Mouse (Mus musculus): ENCODE results near the gene Dach1.

The Dach1 gene

DNA sequence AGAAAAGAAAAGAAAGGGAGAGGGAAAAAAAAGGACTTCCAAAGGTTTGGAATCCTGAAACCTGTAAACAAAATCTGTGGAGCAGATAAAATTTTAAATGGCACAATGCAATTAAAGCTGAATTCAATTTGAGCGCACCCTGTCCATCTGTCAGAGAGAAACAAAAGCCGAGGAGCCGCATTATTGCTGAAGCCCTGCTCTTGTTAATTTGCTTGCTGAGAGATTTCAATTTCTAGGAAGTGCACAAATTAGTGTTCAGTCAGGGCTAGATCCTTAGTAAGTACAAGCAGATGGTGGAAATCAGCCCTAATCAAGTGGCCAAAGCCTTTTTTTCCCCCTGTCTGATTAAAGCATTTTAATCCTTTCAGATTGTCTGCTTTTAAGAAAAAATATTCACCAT, 60.8 kb downstream of the Dach1 start:
- peak; percentile 56 for DNase-seq (ENCODE audit: low spot score)

DNA sequence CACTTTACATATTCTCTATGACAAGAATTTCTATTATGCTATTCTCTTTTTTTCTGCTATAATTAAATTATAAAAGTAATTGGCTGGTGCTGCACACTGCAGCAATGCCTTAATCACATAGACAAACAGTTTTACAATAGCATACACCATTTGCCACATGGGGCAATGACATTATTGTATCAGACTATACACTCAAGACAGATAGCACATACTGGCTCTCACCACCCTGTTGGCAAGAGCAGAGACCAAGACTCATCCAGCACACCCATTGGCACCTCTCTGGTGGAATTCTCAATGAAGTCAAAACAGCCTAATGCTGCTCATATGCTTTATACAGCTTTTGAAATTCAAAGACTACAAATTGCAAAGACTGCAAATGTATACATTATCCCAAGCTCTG, 63.4 kb downstream of the Dach1 start:
- no peak for DNase-seq (ENCODE audit: low spot score)

DNA sequence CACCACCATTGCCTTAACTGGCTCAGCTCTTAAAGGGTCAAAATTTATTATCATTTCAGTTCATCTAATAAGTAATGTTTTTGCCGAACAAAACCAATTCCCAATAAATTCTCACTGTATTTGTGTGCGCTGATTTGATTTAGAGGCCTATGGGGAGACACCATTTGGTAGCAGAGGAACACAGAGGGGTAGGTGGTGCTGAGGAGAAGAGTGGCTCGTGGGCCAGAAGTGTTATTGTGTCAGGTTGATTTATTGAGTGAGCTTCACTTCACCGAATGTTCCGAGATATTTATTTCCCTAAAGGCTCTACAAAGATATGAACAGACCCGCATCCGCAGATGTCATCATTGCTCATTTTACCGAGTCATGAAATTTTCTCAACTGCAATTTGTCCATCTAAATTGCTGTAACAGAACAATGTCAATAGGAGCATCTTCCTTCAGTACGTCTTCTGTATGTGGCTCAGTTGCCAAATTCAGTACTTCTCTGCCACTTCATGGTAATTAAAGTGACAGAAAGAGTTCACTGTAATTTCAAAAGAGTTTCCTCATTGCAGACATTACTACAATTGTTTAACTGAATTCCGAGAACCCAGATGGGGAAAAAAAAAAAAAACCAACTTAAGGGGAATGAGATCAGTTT, 65.1 kb downstream of the Dach1 start:
- no peak for DNase-seq (ENCODE audit: low spot score)

DNA sequence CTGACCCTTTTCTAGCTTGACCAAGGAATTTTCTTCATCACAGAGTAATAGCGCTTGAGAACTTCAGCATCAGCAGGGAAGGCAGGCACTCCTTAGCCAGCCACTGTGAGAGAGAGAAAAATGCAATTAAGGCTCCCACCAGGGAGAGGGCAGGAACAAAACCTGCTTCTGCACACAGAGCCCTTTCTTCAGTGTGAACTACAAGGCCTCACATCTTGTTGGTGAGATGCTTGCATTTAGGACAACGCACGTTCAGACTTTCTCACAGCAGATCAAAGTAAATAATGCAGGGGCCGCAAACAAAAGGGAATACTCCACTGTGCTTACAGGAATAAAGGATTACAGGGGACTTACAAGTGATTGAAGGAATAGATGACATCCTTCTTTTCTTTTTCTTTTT, 74.3 kb downstream of the Dach1 start:
- peak; percentile 45 for DNase-seq (ENCODE audit: low spot score)

DNA sequence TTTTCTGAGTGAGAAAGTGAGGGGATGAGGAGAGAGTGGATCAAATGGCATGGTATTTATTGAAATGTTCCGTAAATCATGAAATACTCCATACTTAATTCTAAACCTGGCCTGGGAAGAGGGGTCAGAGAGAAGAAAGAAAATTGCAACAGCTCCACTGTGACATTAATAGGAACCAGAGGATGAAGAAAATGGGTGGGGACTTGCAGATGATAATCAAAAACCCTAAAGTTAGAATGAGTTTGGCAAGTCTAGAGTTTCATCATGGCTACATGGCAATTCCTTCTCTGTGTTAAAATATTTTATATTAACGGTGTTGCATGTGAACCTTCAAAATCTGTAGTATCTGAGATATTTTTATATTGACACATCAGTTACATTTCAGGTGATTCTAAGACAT, 80.3 kb downstream of the Dach1 start:
- DNase-seq (ENCODE audit: low spot score): no peak

DNA sequence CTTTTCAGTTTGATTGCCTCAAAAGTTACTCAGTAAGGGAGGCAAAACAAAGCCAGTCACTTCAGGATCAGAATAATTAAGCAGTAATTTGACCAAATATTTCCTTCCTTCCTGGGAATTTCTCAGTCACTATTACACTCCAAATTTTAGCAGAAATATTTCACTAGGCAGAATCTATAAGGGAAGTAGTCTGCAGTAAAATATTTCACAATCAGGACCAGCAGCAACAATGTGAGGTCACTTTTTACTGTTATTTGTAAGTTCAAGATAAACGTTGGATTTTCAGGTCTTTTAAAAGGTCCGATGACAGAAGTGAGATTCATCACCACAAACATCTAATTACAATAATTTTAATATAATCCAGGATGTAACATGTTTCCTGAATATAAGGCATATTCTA, 82.2 kb downstream of the Dach1 start:
- DNase-seq (ENCODE audit: low spot score): no peak

DNA sequence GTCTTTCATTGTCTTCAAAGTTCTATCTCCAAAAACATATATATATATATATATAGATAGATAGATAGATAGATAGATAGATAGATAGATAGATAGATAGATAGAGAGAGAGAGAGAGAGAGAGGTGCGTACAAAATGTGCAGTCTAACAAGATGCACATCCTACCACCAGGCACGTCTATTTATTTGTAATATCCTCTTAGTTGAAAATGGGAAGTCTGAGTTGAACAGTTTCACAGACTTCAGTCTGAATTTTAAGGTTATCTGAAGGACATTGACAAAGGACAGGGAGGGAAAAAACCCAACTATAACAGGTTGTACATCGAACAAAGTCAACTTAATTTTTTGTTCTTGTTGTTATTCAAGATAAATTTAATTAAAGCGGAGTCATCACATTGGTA, 82.8 kb downstream of the Dach1 start:
- no peak for DNase-seq (ENCODE audit: low spot score)

DNA sequence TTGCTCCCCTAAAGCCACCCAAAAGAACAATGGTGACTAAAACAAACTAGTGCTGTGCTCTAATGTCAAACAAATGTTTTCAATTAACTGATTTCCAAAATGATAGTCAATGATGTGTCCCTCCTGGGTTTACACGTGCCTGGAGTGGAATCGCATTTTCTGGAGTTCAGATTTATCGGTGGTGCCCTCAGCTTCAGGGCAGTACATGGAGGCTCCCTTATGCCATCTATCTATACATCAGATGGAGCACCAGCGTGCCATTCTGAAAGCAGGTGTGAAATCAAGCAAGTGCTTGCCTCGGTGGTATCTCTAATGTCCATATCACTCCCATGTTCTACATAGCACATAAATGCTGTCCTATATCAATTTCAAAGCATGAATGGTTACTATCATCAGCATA, 84.4 kb downstream of the Dach1 start:
- DNase-seq (ENCODE audit: low spot score): no peak

DNA sequence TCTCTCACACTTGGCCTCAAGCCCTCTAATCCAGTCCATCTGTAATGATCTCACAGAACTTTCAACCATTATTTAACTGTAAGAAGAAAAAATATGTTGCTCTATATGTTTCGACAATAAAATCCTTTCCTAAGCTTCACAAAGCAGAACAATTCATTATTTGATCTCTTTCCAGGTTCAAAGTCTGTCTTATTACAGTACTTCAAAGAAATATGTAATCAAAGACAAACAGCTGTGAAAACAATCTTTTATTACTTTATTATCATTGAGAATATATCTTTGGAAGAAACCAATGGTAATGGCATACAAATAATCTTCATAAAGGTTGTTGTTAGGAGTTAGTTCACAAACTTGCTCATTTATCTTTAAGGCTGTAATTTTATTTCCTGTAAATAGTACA, 84.8 kb downstream of the Dach1 start:
- no peak for DNase-seq (ENCODE audit: low spot score)

DNA sequence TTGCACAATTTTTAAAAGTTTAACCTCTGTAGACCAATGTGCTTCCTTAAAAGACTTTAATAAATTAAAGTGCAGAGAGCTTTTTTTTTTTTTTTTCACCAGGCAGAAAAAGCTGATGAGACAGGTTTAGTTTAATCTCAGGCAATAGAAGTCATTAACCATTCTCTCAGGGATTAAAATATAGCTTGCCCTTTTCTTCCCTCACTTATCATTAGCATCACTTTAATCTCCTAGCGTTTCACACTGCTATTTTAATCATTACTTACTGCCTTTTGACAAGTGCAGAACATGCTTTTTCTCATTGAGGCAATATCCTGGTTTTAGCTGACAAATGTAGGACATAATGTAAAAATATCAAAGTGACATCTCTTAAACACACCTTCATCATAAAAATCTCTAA, 86.1 kb downstream of the Dach1 start:
- no peak for DNase-seq (ENCODE audit: low spot score)

DNA sequence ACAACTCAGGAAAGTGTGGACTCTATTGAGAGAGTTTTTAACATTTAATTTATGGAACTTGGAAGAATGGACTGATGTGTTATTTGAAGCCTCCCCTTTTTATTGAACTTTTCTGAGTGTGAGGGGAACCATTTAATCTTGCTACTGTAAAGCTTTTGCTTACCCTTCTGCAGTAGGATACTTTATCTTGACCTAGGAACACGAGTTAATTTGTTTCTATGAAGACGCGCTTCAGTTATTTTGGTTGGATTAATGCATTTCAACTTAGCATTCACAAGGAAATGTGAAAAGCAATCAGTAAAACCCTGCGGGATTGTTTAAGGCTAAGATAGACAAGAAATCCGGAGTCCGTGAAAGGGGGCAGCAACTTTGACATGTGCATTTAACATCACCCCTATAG, 89.6 kb downstream of the Dach1 start:
- no peak for DNase-seq (ENCODE audit: low spot score)

DNA sequence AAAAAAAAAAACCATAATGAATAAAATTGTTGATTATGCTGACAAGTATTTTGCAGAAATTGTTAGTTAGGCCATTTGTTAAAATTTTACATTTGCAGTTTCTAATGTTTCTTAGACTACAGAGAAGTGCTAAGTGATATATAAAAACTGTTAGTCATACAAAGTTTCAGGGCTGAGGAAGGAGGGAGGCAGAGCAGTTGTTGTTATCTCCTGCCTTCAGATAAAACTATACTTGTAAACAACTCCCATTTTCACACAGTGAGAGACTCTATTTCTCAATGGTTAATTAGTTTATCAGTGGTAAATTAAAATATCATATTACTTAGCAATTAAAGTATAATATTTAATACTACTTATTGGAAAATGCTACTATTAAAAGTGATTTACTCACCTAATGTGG, 91.6 kb downstream of the Dach1 start:
- DNase-seq (ENCODE audit: low spot score): no peak

DNA sequence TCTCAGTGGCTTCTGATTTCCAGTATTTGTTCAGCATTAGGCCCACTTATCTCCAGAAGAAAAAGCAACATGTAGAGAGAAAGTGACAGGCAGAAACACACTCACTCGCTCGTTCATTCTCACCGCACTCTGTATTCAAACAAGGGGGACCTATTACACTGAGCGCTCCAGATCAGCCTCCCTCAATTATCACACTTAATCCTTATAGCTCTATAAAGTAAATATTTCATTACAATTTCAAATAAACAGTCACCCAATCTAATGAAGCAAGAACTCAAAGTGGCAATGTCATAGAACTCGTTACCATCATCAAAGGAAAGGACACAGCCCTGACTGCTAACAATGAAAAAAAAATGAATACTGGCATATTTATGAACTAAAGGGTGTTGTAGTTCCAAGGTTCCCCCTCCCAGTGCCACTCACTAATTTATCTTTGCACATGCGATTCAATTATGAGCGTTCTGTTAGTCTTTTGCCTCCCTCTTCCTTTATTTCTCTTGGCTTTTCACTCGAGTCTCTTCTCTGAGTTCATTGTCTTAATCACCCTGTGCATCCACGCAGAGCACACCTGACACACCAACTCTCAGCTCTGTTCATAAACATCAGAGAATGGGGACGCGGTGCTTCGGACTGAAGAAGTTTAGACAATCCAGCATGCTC, 96.0 kb downstream of the Dach1 start:
- DNase-seq (ENCODE audit: low spot score): no peak

DNA sequence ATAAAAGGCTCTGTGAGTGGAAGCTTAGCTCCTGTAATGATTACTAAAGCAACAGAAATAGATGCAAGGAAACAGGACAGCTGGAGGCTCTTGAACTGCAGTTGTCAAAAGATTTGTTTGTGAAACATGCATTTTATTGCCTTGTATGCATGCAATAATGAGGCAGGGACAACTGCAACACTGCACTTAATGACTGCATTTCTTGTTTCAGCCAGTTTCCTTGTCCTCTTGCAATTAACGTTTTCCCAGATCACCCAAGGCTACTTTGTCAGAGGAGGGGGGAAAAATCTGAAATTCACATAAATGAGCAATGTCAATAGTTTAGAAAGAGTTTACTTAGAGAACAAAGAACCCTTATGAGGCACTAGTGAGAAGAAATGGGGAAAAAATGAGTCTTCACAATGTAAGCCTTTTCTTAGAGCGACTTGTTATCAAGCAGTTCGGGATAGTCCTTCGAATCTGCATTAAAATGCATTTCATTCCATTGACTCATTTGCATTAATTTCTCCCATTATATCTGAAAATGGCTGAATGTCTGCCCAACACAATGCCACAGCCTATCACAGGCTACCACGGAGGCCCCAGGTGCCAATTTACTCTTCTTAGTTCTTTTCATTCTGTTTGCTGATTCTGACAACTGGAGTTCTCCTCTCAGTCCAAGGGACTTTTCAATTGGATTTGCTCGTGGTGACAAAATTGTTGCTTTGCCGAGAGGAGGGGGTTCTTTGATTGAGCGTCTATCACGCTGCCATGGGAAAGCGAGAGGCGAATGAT, 96.7 kb downstream of the Dach1 start:
- peak; percentile 72 for DNase-seq (ENCODE audit: low spot score)

DNA sequence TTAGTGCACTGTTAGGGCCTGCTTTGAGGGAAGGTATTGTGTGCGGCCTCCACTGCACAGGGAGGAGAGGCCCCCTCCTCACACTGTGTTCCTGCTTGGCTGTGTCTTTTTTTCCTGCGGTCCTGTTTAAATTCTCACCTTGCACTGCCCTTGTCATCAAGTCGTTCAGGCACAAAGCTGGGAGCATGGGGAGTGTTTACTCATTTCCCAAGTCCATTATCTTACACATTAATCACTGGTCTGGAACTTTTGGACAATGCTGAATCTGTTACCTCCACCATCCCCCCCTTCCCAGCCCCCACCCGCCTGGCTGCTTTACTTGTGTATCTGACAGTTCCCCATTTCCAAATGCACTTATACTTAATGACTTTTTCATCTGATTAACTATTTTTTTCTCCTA, 97.7 kb downstream of the Dach1 start:
- peak; percentile 61 for DNase-seq (ENCODE audit: low spot score)

DNA sequence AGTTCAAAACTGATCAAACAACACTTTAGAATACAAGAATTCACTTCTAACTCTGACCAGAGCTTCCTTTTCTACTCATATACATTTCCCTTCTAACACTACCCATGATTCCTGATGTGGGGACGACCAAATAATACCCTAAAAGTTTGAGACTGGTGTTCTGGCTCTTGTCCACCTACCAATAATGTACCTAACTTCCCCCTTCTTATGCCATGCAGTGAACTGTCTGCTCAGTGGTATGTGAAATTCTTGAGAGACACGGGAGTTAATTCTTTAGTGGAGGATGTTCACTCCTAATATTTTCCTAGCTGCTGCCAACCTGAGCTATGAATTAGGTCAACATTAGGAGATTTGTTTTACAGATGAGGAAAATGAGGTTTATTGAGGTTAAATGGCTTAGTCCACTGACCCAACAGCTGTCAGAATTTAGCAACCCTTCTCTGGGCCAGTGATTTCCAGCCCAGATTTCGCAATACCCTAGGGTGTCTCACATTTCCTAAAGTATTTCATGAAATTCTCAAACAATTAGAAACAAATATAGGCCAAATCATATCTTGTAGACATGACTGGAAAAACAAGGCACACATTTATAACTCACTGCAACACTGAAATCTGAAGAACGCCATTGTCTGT, 102.2 kb downstream of the Dach1 start:
- no peak for DNase-seq (ENCODE audit: low spot score)

DNA sequence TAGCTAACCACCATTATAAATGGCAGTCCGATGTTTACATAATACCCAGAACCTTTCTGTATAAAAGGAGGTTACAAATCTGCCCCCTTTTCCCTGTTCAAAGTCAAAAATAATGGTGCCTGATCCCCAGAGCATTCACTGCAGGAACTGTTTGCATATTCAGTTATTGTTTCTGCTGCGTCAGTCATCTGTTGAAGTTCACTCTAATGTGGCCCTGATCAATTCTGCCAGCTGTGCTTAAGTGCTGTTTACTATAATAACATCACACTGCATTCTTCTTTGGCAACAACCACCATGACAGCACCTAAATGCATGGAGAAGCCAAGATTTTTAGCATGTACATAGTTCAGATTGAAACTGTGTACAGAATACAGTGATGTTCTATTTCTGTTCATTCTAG, 105.4 kb downstream of the Dach1 start:
- no peak for DNase-seq (ENCODE audit: low spot score)

DNA sequence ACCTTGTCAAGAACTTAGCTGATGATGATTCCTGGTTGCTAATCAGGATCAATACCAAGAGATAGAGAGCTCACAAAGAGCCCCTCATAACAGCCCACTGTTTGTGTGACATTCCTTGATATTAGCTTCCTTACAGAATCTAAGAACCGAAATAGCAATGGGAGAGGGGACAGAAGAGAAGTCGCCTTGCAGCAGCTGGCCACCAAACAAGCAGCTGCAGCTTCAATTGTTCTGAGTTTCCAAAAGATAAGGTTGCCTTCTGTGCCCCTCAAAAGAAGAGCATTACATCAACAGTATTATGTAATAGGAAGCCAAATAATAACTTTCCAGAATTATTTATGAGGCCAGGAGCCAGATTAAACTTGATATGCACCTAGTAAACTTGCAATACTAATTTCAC, 120.2 kb downstream of the Dach1 start:
- DNase-seq (ENCODE audit: low spot score): peak; percentile 47

DNA sequence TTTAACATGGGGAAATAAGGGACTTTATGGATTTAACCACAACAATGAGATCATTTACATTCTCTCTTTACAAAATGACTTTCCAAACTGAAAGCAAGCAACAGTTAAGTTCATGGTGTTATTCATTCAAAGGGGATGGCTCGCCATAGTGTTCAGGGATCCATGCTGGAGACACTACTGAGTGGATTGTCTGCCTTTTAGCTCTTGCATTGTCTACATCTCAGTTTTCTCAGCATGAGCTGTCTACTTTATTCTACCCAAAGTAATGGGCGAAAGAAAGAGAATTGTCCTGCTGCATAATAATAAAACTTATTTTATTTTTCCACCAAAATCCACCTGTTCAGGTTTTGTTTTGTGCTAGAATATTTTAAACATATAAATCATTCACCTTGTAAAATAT, 121.2 kb downstream of the Dach1 start:
- peak; percentile 65 for DNase-seq (ENCODE audit: low spot score)

DNA sequence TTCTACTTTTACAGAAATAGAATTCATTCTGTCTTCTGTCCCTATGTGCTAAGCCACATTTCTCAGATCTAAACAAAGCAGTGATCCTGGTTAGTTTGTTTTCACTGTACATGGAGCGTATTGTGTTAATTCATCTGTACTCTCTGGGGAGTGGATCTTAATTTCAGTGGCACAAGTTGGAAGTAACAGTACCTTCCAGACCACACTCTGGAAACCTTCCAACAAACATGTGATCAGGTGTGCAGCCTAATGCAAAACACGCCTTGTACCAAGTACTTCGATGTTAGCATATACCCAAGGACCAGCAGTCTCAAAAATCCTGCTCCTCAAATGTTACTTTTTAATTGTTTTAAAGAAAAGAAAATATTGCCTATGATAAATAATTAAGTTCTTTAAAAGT, 121.9 kb downstream of the Dach1 start:
- no peak for DNase-seq (ENCODE audit: low spot score)

DNA sequence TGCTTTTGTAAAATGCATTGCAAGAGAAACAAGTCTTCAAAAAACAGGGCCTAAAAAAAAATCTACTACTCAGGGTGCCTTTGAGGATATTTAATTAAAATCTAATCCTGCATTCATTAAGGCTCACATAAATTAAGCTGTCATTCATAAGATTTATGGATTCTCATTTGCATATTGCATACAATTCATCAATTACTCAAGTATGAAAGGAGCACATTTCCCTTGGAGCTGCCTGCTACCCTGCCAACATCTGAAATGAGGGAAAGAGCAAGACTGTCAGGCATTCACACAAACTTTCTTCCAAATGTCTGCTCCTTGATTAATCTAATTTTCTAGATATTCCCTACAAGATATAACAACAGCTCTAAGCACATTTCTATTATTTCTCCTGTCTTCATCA, 122.6 kb downstream of the Dach1 start:
- no peak for DNase-seq (ENCODE audit: low spot score)

DNA sequence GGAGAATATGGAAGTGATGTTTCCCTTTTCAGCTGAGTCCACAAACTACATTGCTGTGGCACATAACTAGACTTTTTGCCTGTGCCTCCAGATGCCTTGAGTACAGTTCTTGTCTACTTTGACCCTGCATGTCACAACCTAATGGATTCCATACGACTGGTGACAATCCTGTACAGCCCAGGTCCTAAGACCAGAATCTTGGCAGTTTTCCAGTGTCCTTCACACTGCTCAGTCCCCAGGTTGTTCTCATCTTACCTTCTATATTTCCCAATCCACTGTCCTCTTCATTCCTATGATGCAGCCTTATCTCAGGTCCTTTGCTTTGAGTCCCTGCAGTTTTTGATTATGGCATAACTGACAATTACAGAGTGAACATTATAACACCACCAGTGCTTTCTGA, 131.0 kb downstream of the Dach1 start:
- peak; percentile 73 for DNase-seq (ENCODE audit: low spot score)

DNA sequence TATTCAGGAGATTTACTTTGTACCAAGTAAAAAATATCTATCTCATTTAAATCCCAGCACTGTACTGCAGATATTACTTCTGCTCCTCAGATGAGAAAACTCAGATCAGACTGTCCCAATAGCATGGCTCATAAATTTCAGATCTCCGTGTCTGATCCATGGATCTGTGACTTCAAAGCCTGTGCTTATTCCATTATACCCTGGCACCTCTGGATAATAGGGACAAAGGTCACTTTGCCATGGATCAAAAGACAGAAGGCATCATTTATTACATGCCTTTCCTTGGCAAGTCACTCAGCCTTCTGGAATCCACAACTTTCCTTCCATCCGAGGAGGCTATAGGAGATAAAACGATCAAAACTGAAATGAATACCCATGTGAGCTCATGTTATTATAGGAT, 132.4 kb downstream of the Dach1 start:
- no peak for DNase-seq (ENCODE audit: low spot score)

All from embryo, embryonic 10.5 days (tissue).